Mouse (Mus musculus) CH12.LX (cell line): ENCODE measurements at regions not wholly inside any gene's neighbourhood (a gene's known extent, or its start where the extent isn't known, plus 50 kb on each side); places are given as distances from the start of the nearest gene placed in this dataset.

Experiments used
- BHLHE40 ChIP-seq: IDR thresholded peaks from 2 replicates; pipeline ENCODE4 v1.6.1; 2011; ENCODE audit warnings: mild to moderate bottlenecking, low read depth, low read length, improper control_type of control experiment
- CHD2 ChIP-seq: IDR thresholded peaks from 2 replicates; pipeline ENCODE4 v1.6.1; 2011; ENCODE audit warnings: low read length, improper control_type of control experiment
- CTCF ChIP-seq, 2 experiments: IDR thresholded peaks in 1 of 2; conservative IDR thresholded peaks in 1 of 2; 2 replicates each; pipeline ENCODE4 v1.5.1; 2011 to 2012; ENCODE audit warnings: low read depth in 2 of 2, low read length in 2 of 2, improper control_type of control experiment in 1 of 2, inconsistent platforms in 1 of 2, mild to moderate bottlenecking in 1 of 2, moderate library complexity in 1 of 2
- EP300 ChIP-seq: IDR thresholded peaks from 2 replicates; pipeline ENCODE4 v1.6.1; 2011; ENCODE audit warnings: low read length, improper control_type of control experiment
- HCFC1 ChIP-seq: IDR thresholded peaks from 2 replicates; pipeline ENCODE4 v1.6.1; 2012; ENCODE audit warnings: low read depth, mild to moderate bottlenecking, inconsistent platforms, low read length, improper control_type of control experiment
- MXI1 ChIP-seq: IDR thresholded peaks from 2 replicates; pipeline ENCODE4 v1.6.1; 2011; ENCODE audit warnings: mild to moderate bottlenecking, low read depth, low read length, improper control_type of control experiment
- SIN3A ChIP-seq: IDR thresholded peaks from 2 replicates; pipeline ENCODE4 v1.6.1; 2012; ENCODE audit warnings: low read length, improper control_type of control experiment, inconsistent platforms

- no peak for TF ChIP-seq CHD2
- TF ChIP-seq SIN3A, result no peak
- TF ChIP-seq CTCF (conservative IDR thresholded peaks at IDR 0.05 in 1 of 2, IDR thresholded peaks at IDR 0.05 in 1 of 2; ENCODE audit: low read depth in 2 of 2, low read length in 2 of 2), result no peak
- TF ChIP-seq EP300, result no peak
- no peak for TF ChIP-seq BHLHE40
- no peak for TF ChIP-seq HCFC1
- TF ChIP-seq MXI1, result no peak
Observed at GRCm38 (mm10) chr10:51941192-51941591, 81.1 kb upstream of the Vgll2 start.
